Mouse (Mus musculus): ENCODE data around the gene Hist2h3c2.
"Not testable (repeated sequence)": the region's sequence is repeated elsewhere in the genome, so short reads cannot be mapped to it uniquely, and the experiment has no call there.

The Hist2h3c2 gene

GRCm38 (mm10) chr3:96260220-96260619, 21.3 kb upstream of the Hist2h3c2 start:
- no peak for DNase-seq

DNA sequence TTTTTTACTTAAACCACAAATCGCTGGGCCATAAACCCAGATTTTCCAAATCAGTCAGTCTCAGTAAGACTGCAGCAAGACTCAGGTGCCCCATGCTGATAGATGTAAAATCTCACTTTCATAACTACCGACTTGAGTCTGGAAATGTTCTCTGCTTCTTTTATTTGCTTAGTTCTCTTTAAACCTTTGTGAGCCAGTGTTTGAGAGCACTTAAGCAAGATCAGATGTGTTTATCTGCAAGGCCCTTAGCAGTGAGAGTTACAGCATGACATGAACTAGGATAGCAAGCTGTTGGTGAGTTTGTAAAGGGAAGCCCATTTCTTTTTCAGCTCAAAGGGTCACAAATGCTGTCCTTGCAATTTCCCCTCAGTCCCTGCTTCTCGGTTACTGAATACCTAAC, 18.3 kb upstream of the Hist2h3c2 start:
- no peak for DNase-seq

DNA sequence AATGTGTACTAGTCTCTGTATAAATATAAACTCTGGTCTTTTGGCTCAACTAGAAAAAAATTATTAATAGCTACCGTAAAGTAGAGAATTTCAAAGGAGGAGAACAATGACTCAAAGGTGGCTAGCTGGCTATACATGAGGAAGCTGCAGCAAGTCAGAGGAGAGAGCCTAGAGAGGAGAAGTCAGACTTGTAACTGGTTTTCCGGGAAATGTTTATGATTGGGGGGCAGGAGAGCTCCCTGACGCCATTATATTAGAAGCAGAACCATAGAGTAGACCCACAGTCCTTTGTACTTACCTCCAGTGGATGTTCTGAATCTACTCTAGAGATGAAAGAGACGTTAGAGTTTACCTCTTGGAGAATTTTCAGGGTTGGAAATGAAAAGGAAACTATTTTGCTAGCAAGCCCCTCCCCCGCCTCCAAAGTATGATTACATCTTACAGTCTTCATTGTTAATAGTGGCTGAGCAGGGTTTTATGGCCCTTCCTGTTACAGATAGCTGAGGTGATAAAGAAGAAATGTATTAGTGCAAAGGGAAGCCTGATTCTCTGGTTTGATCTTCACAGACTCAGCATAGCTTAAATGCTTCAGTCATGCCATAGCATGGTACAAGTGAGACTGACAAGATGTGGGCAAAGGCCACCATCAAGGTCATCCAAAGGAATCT, 17.1 kb upstream of the Hist2h3c2 start:
- no peak for DNase-seq

DNA sequence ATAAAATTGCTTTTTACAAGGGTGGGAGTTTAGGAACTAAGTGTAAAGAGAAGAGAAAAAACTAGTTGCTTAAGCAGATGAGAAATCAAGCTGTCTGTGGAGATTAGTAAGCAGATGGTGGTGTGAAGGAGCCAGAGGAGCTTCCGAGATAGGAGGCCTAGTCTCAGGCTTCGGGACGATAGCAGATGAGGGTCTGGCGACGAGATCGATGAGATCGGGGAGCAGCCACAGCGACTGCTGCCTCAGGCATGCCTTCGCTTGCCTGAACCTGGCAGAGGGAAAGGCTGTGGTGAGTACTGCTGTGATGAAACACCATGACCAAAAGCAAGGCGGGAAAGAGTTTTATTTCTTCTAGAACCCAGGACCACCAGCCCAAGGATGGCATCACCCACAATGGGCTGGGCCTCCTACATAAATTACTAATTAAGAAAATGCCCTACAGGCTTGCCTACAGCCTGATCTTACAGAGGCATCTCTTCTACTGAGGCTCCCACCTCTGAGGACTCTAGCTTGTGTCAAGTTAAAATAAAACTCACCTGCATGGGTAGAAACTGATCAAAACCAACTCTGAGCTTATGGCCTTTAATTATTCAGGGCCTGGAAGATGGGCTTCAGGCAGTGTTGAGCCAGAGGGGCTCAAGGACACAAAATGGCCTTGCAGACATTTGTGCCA, 15.9 kb upstream of the Hist2h3c2 start:
- DNase-seq, result no peak

DNA sequence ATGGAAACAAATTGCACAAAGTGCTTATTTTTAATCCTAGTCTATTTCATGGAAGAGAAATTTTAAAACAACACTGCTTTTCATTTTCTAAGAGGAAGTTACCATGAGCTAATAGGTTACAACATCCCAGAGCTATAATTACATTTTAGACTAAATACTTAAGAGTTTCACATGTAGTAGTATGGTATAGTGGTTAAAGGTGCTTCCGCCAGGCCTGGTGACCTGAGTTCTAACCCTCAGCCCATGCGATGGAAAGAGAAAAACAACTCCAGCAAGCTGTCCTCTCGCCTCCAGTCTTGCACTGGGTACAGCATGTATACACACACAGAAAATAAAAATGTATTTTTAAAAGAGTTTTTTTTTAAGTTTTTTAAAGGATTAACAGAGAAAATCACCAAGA, 12.9 kb upstream of the Hist2h3c2 start:
- DNase-seq, result no peak

- no peak for DNase-seq
These were observed 12.0 kb upstream of the Hist2h3c2 start for GRCm38 (mm10) chr3:96250890-96251289.

DNA sequence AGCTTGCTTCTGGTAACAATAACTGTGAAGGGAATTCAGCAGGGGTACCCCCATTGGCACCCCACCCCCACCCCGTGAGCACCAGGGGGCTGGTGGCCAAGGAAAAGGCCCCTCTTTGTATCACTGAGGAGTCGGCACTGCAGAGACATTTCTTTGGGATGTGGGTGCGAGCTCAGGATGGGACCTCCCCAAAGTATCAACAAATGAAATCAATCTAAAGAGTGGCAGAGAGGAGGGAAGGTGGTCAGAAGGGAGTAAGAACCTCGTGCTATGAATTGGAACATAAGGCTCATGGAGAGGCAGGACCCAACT, 10.1 kb upstream of the Hist2h3c2 start:
- peak in 1 of 2 experiments; percentile 45 for DNase-seq

- no peak for DNase-seq
These were observed 9.5 kb upstream of the Hist2h3c2 start for GRCm38 (mm10) chr3:96248141-96249033.

DNA sequence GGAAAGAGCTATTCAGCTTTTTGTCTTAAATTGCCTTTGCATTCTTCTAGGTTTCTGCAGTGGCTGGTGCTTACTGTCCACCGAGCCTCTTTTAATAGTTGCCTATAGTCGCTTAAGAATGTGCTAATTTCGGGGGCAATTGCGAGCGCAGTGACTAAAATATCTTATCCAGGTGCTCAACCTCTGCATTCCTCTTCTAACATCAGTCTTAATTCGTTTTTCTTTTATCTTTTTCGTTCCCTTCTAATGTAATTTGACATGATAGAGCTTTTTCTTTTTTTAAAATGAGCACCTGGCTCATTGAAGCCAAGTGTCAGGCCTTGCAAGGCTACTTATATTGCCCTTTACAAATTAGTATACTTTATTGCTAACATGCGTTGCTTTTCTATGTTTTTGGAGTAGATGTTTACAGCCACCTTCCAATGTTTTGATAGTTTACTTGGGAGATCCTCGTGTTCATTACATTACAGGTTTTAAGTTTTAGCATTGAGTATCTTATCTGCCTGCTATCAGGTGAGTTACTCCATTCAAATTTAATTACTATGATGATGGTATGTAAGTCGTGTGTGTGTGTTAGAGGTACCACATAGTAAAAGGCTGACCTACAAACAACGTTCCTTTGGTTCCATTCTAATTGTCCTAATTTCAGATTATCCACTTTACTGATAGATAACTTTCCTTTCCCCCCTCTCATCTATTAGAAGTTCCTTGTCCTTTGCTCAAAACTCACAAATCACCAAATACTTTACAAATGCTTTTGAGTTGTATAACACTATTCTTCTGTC, 8.6 kb upstream of the Hist2h3c2 start:
- no peak for DNase-seq

DNA sequence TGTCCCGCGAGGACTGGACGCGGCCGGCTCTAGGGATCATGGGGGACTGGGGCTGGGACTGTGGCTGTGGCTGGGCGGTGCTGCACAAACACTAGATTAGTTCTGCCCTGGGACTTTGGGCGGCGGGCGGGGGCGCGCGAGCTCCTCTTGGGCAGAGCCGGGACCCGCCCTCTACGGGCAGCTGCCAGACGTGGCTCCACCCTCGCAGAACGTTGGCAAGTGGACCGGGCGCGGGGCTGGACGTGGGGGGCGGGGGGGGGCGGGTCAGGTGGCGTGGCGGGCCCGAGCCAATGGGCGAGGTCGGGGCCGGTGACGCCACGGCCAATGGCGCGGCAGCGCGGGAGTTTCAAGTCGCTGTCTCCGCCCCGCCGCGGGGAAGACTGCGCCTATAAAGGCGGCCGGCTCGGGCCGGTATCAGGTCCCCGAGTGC, 7.5 kb upstream of the Hist2h3c2 start, which contains the start of gene Hist2h3c1:
TSS of gene Hist2h3c1 (plus strand) at position 259 of the 430 bp plus-strand sequence.
- DNase-seq, result not testable (repeated sequence)

- DNase-seq, result peak in 1 of 2 experiments; percentile 20
These were observed 7.1 kb upstream of the Hist2h3c2 start for GRCm38 (mm10) chr3:96246018-96246417.

GRCm38 (mm10) chr3:96245003-96245886, 6.3 kb upstream of the Hist2h3c2 start, which contains the start of gene Hist2h2aa1:
Hist2h2aa1 (plus strand) TSS chr3:96245497.
- DNase-seq, result peak; percentile 87 to 88

DNA sequence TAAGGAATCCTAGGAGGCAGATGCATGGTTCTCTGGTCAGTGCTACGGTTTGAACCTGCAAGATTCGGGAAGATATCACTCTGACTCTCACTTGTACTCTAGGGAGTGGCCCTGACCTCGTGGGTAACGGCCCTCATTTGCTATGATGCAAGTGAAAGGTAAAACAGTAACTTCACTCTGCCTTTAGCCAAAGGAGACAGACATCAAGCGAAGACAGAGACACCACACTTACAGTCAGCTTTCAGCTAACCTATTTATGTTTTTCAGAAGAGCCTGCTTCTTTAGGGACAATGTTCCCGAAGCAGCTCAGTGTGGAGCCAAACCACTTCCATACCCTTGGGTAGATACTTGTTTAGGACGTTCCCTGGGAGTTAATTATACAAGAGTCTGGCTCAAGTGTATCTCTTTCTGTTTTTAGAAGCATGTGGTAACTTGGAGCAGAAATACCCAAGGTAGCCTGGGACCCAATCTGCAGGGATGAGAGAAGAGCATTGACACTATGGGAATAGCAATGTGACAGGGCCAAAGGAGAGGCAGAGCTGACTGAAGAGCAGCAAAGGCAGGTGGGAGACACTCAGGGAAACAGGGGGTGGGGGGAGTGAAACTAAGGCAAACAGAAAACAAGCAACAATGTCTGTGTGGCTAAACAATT, 5.1 kb upstream of the Hist2h3c2 start:
- DNase-seq, result peak; percentile 19 to 28

- DNase-seq, result no peak
These were observed 1.9 kb upstream of the Hist2h3c2 start for GRCm38 (mm10) chr3:96240799-96241197.

GRCm38 (mm10) chr3:96239949-96240798, 1.2 kb upstream of the Hist2h3c2 start, which contains the start of gene Hist2h2aa2:
Hist2h2aa2 (minus strand) TSS chr3:96240276.
- DNase-seq, result peak; percentile 94 to 95

DNA sequence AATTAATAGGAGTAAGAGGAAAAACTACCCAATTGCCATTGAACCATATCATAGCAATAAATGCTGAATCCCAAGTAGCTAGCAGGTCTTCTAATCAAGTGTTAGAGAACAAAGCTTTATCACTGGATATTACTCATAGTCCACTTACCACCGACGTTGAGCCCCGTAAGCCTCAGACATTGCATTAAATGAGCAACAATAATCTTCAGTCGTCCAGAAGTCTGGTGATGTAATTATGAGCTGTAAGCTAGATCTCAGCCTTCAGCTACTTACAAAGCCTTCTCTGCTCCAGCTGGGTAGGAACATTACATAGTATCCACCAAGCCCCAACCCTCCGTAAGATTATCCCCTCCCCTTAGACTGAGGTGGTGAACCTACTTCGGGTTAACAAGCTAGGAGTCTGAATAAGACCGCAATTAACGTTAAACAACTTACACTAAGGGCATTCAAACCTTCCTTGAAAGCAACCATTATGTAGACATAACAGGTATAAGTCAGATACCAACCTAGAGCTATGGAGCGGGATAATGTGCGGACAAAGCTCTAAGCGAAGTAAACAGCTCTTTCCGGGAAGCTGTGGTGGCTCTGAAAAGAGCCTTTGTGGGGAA, 919 bp downstream of the Hist2h3c2 start:
- no peak for DNase-seq

DNA sequence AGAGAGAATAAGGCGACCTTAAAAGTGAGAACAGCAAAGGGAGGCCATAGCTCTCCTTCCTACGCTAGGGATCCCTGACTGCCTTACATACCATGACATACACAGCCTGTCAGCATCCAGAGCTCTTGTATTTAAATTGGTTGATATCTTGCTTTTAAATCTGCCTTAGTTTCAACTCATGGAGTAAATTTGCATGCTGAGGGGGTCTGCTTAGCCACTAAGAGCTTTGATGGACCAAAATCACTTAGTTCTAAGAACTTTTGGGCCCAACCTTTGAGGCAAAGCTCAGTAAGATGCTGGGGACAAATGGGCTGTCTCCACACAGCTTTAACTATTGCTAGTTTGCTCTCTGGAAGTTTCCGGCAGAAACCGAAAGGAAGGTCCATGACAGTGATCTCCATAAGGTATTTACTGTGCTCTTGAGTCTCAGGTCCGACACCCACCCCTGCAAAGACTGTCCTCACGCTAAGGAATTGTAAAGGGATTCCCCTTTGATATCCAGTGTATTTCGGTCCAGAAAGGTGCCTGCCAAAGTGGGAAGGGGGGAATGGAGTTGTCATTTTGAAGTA, 1.5 kb downstream of the Hist2h3c2 start:
- DNase-seq, result no peak

DNA sequence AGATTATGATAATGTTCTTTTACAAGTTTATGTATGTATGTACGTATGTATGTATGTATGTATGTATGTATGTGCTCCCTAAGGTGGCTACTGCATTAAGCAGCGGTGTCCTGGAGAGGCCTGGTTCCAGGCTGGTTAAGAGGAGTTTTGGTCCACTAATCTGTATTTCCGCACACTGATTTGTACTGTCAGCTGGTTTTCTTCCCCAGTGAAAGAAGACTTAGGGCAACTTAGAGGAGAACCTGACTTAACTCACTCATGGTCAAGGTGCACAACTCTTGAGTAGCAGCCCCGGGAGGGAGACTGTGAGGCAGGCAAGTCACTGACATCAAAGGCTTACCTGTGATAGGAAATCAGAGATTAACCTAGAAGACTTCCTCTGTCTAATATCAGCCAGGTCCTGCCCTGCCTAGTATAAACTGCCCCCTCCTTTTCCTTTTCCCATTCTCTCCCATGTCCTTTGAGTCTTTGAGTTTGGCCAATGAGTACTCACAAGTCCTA, 2.0 kb downstream of the Hist2h3c2 start:
- DNase-seq, result no peak

DNA sequence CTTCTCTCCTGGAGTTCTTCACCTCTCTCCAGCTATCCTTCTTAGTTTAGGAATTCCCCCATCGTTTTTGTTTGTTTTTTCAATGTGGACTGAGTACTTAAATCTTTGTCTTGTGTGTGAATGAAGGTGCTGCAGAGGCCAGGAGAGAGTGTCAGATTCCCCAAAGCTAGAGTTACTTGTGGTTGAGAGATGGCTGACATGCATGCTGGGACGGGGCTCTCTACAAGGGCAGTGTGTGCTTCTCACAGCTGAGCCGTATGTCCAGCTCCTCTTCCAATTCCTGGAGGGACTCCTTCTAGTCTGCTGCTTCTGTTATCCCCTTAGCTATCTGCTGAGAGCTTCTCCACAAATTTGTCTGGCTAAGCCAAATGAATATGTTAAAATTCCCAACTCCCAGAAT, 3.1 kb downstream of the Hist2h3c2 start:
- no peak for DNase-seq

Measured in thymus, postnatal 36 days (tissue).